Mouse (Mus musculus): ENCODE measurements around the gene Il17ra. TPM values are rescaled to one million over a fixed set of nuclear protein-coding genes. Genes with fewer than 3 reads are reported as not detected.

Gene Il17ra
- polyA plus RNA-seq, 1 experiment from 2014 or later: 4.6 TPM

- Histone ChIP-seq H3K36me3 (no peaks in the 10 kb centered on the region), H3K9ac (no peak overlapping the region), H3K27me3 (replicated peaks) (peaks cover 43% of the 10 kb centered on the region), H3K4me3 (no peak overlapping the region), H3K4me1 (peaks cover 35% of the 10 kb centered on the region), H3K27ac (replicated peaks) (no peak overlapping the region), H3K9me3 (no peaks in the 10 kb centered on the region), H3K4me2 (no peak overlapping the region)
- ATAC-seq (ENCODE audit: extremely low read depth, insufficient number of reproducible peaks, low FRiP score, low TSS enrichment): no peak
- 58% methylated on average over 3 of the region's 3 CpGs for WGBS
These were observed 25.6 kb downstream of the Il17ra start for GRCm38 (mm10) chr6:120488647-120489046.

GRCm38 (mm10) chr6:120489461-120489860 lies 26.4 kb downstream of the Il17ra start:
- Histone ChIP-seq H3K27me3 (replicated peaks) (peaks cover 51% of the 10 kb centered on the region), H3K36me3 (no peaks in the 10 kb centered on the region), H3K9me3 (no peaks in the 10 kb centered on the region), H3K4me2 (no peak overlapping the region), H3K9ac (no peak overlapping the region), H3K4me1 (peaks cover 42% of the 10 kb centered on the region), H3K27ac (replicated peaks) (no peak overlapping the region), H3K4me3 (no peak overlapping the region)
- 56% methylated on average over 2 of the region's 2 CpGs for WGBS
- ATAC-seq (ENCODE audit: extremely low read depth, insufficient number of reproducible peaks, low FRiP score, low TSS enrichment): no peak

- ATAC-seq (ENCODE audit: extremely low read depth, insufficient number of reproducible peaks, low FRiP score, low TSS enrichment): no peak
- WGBS: 51% methylated on average over 7 of the region's 7 CpGs
- Histone ChIP-seq H3K36me3 (no peaks in the 10 kb centered on the region), H3K27me3 (replicated peaks) (peaks cover 61% of the 10 kb centered on the region), H3K4me1 (peaks cover 32% of the 10 kb centered on the region), H3K4me2 (no peak overlapping the region), H3K4me3 (no peak overlapping the region), H3K9me3 (no peaks in the 10 kb centered on the region), H3K9ac (no peak overlapping the region), H3K27ac (replicated peaks) (no peak overlapping the region)
These were observed 28.0 kb downstream of the Il17ra start for GRCm38 (mm10) chr6:120491064-120491463.

- no peak overlapping the region for H3K27ac ChIP-seq (replicated peaks)
- WGBS: 7% methylated on average over 22 of the region's 22 CpGs
- H3K4me3 ChIP-seq: peak overlapping the region; percentile 74
- peak overlapping the region; percentile 99 for H3K4me2 ChIP-seq
- H3K36me3 ChIP-seq: no peaks in the 10 kb centered on the region
- peak overlapping the region; percentile 14; the same call in 1 of the 2 replicates for H3K9ac ChIP-seq
- H3K9me3 ChIP-seq: no peaks in the 10 kb centered on the region
- H3K4me1 ChIP-seq: peaks cover 29% of the 10 kb centered on the region
- no peak for ATAC-seq (ENCODE audit: extremely low read depth, insufficient number of reproducible peaks, low FRiP score, low TSS enrichment)
- H3K27me3 ChIP-seq (replicated peaks): peaks cover 66% of the 10 kb centered on the region
These were observed 28.9 kb downstream of the Il17ra start for GRCm38 (mm10) chr6:120491862-120492498.

- Histone ChIP-seq H3K4me3 (peak overlapping the region; percentile 74), H3K9me3 (no peaks in the 10 kb centered on the region), H3K36me3 (no peaks in the 10 kb centered on the region), H3K9ac (peak overlapping the region; percentile 79), H3K4me2 (peak overlapping the region; percentile 99), H3K4me1 (peaks cover 29% of the 10 kb centered on the region), H3K27me3 (replicated peaks) (peaks cover 63% of the 10 kb centered on the region), H3K27ac (replicated peaks) (no peak overlapping the region)
- peak; percentile 29; the same call in 1 of the 2 replicates for ATAC-seq (ENCODE audit: extremely low read depth, insufficient number of reproducible peaks, low FRiP score, low TSS enrichment)
- 1% methylated on average over 95 of the region's 95 CpGs for WGBS
These were observed 29.7 kb downstream of the Il17ra start for GRCm38 (mm10) chr6:120492499-120493373.

- Histone ChIP-seq H3K9ac (peak within 1 kb of the TSS; percentile 79), H3K36me3 (no peaks in the 10 kb centered on the region), H3K27me3 (replicated peaks) (peaks cover 69% of the 10 kb centered on the region), H3K27ac (replicated peaks) (no peak within 1 kb of the TSS), H3K4me2 (peak within 1 kb of the TSS; percentile 99), H3K4me1 (peaks cover 29% of the 10 kb centered on the region), H3K4me3 (peak within 1 kb of the TSS; percentile 74), H3K9me3 (no peaks in the 10 kb centered on the region)
- WGBS: under 1% methylated on average over 74 of the region's 84 CpGs
- ATAC-seq (ENCODE audit: extremely low read depth, insufficient number of reproducible peaks, low FRiP score, low TSS enrichment): peak; percentile 24; the same call in 1 of the 2 replicates
These were observed 30.5 kb downstream of the Il17ra start, which contains the start of gene Tmem121b for GRCm38 (mm10) chr6:120493374-120494181. TSS of gene Tmem121b (minus strand) at chr6:120493807.

GRCm38 (mm10) chr6:120496544-120496943 lies 33.5 kb downstream of the Il17ra start:
- no peak overlapping the region for H3K27ac ChIP-seq (replicated peaks)
- H3K4me3 ChIP-seq: no peak overlapping the region
- no peak overlapping the region for H3K9ac ChIP-seq
- WGBS: 59% methylated on average over 3 of the region's 3 CpGs
- no peak overlapping the region for H3K4me2 ChIP-seq
- H3K4me1 ChIP-seq: peaks cover 29% of the 10 kb centered on the region
- peaks cover 6% of the 10 kb centered on the region for H3K9me3 ChIP-seq
- no peaks in the 10 kb centered on the region for H3K36me3 ChIP-seq
- ATAC-seq (ENCODE audit: extremely low read depth, insufficient number of reproducible peaks, low FRiP score, low TSS enrichment): no peak
- peaks cover 59% of the 10 kb centered on the region for H3K27me3 ChIP-seq (replicated peaks)

- Histone ChIP-seq H3K9me3 (peaks cover 6% of the 10 kb centered on the region), H3K27me3 (replicated peaks) (0 out of 2 replicates have a peak, but pooled peaks cover 1% of the 10 kb centered on the region), H3K36me3 (peaks cover 7% of the 10 kb centered on the region; the same call in 1 of the 2 replicates), H3K27ac (replicated peaks) (no peak overlapping the region), H3K4me1 (peaks cover 5% of the 10 kb centered on the region; the same call in 1 of the 2 replicates), H3K4me2 (no peak overlapping the region), H3K9ac (no peak overlapping the region), H3K4me3 (no peak overlapping the region)
- 68% methylated on average over 3 of the region's 3 CpGs for WGBS
- ATAC-seq (ENCODE audit: extremely low read depth, insufficient number of reproducible peaks, low FRiP score, low TSS enrichment): no peak
These were observed 41.0 kb downstream of the Il17ra start for GRCm38 (mm10) chr6:120504051-120504450.

GRCm38 (mm10) chr6:120505531-120505930 lies 42.5 kb downstream of the Il17ra start:
- no peak overlapping the region for H3K9ac ChIP-seq
- peaks cover 22% of the 10 kb centered on the region for H3K36me3 ChIP-seq
- H3K9me3 ChIP-seq: peaks cover 2% of the 10 kb centered on the region
- H3K4me1 ChIP-seq: peaks cover 5% of the 10 kb centered on the region; the same call in 1 of the 2 replicates
- 74% methylated on average over 4 of the region's 4 CpGs for WGBS
- no peak overlapping the region for H3K27ac ChIP-seq (replicated peaks)
- H3K27me3 ChIP-seq (replicated peaks): no peaks in the 10 kb centered on the region
- no peak overlapping the region for H3K4me3 ChIP-seq
- no peak overlapping the region for H3K4me2 ChIP-seq
- no peak for ATAC-seq (ENCODE audit: extremely low read depth, insufficient number of reproducible peaks, low FRiP score, low TSS enrichment)

GRCm38 (mm10) chr6:120508645-120509044 lies 45.6 kb downstream of the Il17ra start:
- H3K9me3 ChIP-seq: no peaks in the 10 kb centered on the region
- H3K4me3 ChIP-seq: no peak overlapping the region
- WGBS: 82% methylated on average over 4 of the region's 4 CpGs
- H3K4me2 ChIP-seq: no peak overlapping the region
- no peak overlapping the region for H3K27ac ChIP-seq (replicated peaks)
- H3K36me3 ChIP-seq: peaks cover 47% of the 10 kb centered on the region
- peaks cover 5% of the 10 kb centered on the region; the same call in 1 of the 2 replicates for H3K4me1 ChIP-seq
- no peaks in the 10 kb centered on the region for H3K27me3 ChIP-seq (replicated peaks)
- no peak overlapping the region for H3K9ac ChIP-seq
- ATAC-seq (ENCODE audit: extremely low read depth, insufficient number of reproducible peaks, low FRiP score, low TSS enrichment): no peak

- H3K27ac ChIP-seq (replicated peaks): no peak overlapping the region
- no peaks in the 10 kb centered on the region for H3K9me3 ChIP-seq
- no peaks in the 10 kb centered on the region for H3K4me1 ChIP-seq
- peaks cover 58% of the 10 kb centered on the region for H3K36me3 ChIP-seq
- no peak overlapping the region for H3K4me2 ChIP-seq
- H3K9ac ChIP-seq: no peak overlapping the region
- H3K4me3 ChIP-seq: no peak overlapping the region
- ATAC-seq (ENCODE audit: extremely low read depth, insufficient number of reproducible peaks, low FRiP score, low TSS enrichment): no peak
- WGBS: 83% methylated on average over 7 of the region's 7 CpGs
- no peaks in the 10 kb centered on the region for H3K27me3 ChIP-seq (replicated peaks)
These were observed 46.9 kb downstream of the Il17ra start for GRCm38 (mm10) chr6:120509975-120510374.

Data from heart, embryonic 13.5 days (tissue).